Mouse (Mus musculus): Measurements from ENCODE around the gene Trdn. TPM values are rescaled to one million over a fixed set of nuclear protein-coding genes. Genes with fewer than 3 reads are reported as not detected.

Gene Trdn
- polyA plus RNA-seq, 1 experiment from 2014 or later = not detected

DNA sequence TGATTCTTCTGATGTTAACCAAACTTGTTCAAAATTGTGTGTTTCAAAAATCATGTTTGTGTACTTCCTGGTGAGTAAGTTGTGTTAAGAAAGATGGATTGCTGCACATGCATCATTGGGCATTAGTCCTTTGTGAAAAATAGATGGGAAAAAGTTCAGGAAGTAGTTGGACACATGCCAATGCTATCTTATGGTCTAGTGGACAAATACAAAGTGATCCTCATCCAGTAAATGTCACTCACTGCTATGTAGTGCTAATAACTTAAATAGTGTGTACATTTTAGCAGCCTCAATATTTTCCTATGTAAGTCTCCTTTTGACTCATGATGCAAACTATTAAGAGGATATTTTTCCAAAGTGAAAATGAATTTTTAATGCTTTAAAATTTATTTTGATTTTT is 27.6 kb downstream of the Trdn start:
- no peak overlapping the region for H3K9ac ChIP-seq (ENCODE audit: low read length)
- no peak overlapping the region for H3K27ac ChIP-seq (ENCODE audit: low read depth, low read length)
- H3K4me2 ChIP-seq = no peak overlapping the region
- no peak overlapping the region for H3K4me3 ChIP-seq (ENCODE audit: low read depth, low read length)
- DNase-seq (ENCODE audit: low spot score, missing footprints) = no peak
- ATAC-seq (ENCODE audit: low FRiP score) = no peak
- H3K9me3 ChIP-seq (ENCODE audit: control insufficient read depth, low read length) = no peaks in the 10 kb centered on the region
- no peaks in the 10 kb centered on the region for H3K4me1 ChIP-seq (ENCODE audit: control insufficient read depth, insufficient read depth, low read length)
- no peaks in the 10 kb centered on the region for H3K27me3 ChIP-seq (ENCODE audit: control insufficient read depth, insufficient read depth, low read length)
- H3K36me3 ChIP-seq (ENCODE audit: control insufficient read depth, insufficient read depth, low read length) = no peaks in the 10 kb centered on the region

DNA sequence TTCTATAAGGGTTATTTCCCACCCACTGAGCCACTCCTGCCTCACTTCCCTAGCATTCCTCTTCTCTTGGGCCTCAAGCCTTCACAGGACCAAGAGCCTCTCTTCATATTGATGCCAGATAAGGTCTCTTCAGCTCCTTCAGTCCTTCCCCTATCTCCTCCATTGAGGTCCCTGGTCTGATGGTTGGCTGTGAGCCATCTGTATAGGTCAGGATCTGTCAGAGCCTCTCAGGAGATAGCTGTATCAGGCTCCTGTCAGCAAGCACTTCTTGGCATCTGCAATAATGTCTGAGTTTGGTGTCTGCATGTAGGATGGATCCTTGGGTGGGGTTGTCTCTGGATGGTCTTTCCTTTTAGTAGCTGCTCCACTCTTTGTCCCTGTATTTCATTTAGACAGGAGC is 42.7 kb downstream of the Trdn start:
- Histone ChIP-seq H3K9me3 (ENCODE audit: control insufficient read depth, low read length) (no peaks in the 10 kb centered on the region), H3K4me1 (ENCODE audit: control insufficient read depth, insufficient read depth, low read length) (no peaks in the 10 kb centered on the region), H3K27ac (ENCODE audit: low read depth, low read length) (no peak overlapping the region), H3K4me2 (no peak overlapping the region), H3K4me3 (ENCODE audit: low read depth, low read length) (no peak overlapping the region), H3K27me3 (ENCODE audit: control insufficient read depth, insufficient read depth, low read length) (no peaks in the 10 kb centered on the region), H3K9ac (ENCODE audit: low read length) (no peak overlapping the region), H3K36me3 (ENCODE audit: control insufficient read depth, insufficient read depth, low read length) (no peaks in the 10 kb centered on the region)
- ATAC-seq (ENCODE audit: low FRiP score) (no peak), DNase-seq (ENCODE audit: low spot score, missing footprints) (no peak)

DNA sequence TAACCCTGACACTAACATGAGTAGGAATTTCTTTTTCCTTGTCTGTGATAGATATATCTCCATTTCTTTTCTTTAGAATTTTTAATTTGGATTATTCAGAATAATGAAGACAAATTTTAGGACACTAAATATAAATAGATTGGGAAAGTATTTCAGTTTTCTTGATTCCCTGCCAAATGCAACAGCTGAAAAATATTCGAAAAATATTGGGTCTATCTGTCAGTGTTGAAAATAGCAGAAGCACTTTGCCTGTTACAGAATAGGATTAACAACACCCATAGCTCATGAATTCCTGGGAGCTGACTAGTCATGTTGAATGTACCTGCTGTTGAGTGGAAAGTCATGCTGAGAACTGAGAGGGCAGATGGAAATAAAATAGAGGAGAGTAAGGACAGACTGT is 64.6 kb downstream of the Trdn start:
- no peak overlapping the region for H3K4me3 ChIP-seq (ENCODE audit: low read depth, low read length)
- no peaks in the 10 kb centered on the region for H3K9me3 ChIP-seq (ENCODE audit: control insufficient read depth, low read length)
- no peak overlapping the region for H3K4me2 ChIP-seq
- DNase-seq (ENCODE audit: low spot score, missing footprints) (no peak), ATAC-seq (ENCODE audit: low FRiP score) (no peak)
- no peaks in the 10 kb centered on the region for H3K4me1 ChIP-seq (ENCODE audit: control insufficient read depth, insufficient read depth, low read length)
- no peaks in the 10 kb centered on the region for H3K36me3 ChIP-seq (ENCODE audit: control insufficient read depth, insufficient read depth, low read length)
- no peak overlapping the region for H3K27ac ChIP-seq (ENCODE audit: low read depth, low read length)
- 81% methylated on average over 1 of the region's 1 CpGs for WGBS
- H3K27me3 ChIP-seq (ENCODE audit: control insufficient read depth, insufficient read depth, low read length) = no peaks in the 10 kb centered on the region
- H3K9ac ChIP-seq (ENCODE audit: low read length) = no peak overlapping the region

DNA sequence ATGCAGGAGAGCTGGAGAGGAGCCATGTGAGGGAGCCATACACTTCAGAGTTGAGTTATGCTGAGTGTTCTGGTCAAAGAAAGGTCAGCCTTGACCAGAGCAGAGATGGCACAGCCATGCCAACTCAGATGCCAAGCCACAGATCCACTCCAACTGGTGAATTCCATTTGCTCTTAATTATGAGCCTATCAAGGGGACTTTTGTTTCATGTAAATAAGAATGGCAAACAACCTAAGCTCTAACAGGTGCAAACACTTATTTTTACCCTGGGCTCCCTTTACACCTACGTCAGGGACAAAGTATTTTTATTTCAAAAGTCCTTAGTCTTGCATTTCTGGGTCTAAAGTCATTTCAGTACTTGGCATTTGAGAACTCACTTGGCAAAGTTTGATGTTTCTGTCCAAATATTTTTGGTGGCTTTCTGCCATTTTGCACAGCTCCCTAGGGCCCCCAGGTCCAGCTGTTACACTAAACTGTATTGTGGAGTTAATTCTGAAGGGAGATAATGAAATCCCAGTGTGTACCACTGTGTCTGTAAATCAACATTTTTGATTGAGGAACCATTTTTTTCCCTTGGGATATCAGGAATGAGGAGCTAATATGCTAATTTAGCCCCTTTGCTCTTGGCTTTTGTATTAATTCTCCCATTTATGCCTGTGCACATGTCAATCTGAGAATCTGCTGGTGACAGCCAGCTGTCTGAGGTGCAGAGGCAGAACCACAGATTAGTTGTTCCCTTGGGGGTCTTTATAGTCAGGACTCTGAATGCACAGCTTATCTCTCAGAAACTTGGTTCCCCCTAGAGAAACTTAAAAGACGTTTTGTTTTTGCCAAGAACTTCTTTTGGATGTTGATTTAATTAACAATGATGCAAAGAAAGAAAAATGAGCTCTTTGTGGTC is 99.6 kb downstream of the Trdn start:
- DNase-seq (ENCODE audit: low spot score, missing footprints) (no peak), ATAC-seq (ENCODE audit: low FRiP score) (peak; percentile 87)
- Histone ChIP-seq H3K9me3 (ENCODE audit: control insufficient read depth, low read length) (no peaks in the 10 kb centered on the region), H3K27ac (ENCODE audit: low read depth, low read length) (no peak overlapping the region), H3K4me3 (ENCODE audit: low read depth, low read length) (no peak overlapping the region), H3K27me3 (ENCODE audit: control insufficient read depth, insufficient read depth, low read length) (no peaks in the 10 kb centered on the region), H3K4me2 (no peak overlapping the region), H3K4me1 (ENCODE audit: control insufficient read depth, insufficient read depth, low read length) (no peaks in the 10 kb centered on the region; the same call in 1 of the 2 replicates), H3K9ac (ENCODE audit: low read length) (no peak overlapping the region), H3K36me3 (ENCODE audit: control insufficient read depth, insufficient read depth, low read length) (no peaks in the 10 kb centered on the region)
- WGBS = 44% methylated on average over 2 of the region's 2 CpGs

DNA sequence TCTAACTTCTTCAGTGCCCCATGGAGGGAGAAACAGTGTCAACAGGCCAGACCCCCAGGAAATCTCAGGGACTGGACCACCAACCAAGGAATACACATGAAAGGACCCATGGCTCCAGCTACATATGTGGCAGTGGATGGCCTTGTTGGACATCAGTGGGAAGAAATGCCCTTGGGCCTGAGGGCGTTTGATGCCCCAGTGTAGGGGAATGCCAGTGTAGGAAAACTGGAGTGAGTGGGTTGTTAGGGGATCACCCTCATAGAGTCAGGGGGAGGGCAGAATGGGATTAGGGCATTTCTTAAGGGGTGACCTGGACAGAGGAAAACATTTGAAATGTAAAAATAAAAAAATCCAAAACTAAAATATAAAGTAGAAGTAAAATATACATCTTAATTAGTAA is 108.7 kb downstream of the Trdn start:
- Histone ChIP-seq H3K9ac (ENCODE audit: low read length) (no peak overlapping the region), H3K4me2 (no peak overlapping the region), H3K27ac (ENCODE audit: low read depth, low read length) (no peak overlapping the region), H3K27me3 (ENCODE audit: control insufficient read depth, insufficient read depth, low read length) (no peaks in the 10 kb centered on the region), H3K9me3 (ENCODE audit: control insufficient read depth, low read length) (no peaks in the 10 kb centered on the region; the same call in 1 of the 2 replicates), H3K4me1 (ENCODE audit: control insufficient read depth, insufficient read depth, low read length) (no peaks in the 10 kb centered on the region), H3K4me3 (ENCODE audit: low read depth, low read length) (no peak overlapping the region), H3K36me3 (ENCODE audit: control insufficient read depth, insufficient read depth, low read length) (no peaks in the 10 kb centered on the region)
- no peak for ATAC-seq (ENCODE audit: low FRiP score)
- WGBS = 58% methylated on average over 1 of the region's 1 CpGs
- no peak for DNase-seq (ENCODE audit: low spot score, missing footprints)

DNA sequence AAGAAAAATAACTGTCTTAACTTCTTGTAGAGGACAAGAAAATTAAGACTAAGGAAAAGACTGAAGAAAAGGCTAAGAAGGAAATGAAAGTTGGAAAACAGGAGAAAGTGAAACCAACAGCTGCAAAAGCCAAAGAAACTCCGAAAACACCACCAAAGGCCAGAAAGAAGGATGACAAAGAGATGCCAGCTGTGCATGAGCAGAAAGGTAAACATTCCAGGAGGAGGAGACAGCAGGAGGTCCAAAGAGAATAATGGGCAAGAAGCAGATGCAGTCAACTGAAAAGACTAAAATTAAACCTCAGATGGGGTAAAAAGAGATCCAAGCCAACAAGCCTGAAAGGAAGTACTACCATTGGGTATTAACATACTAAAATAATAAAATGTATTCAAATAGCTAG is 115.6 kb downstream of the Trdn start:
- ATAC-seq (ENCODE audit: low FRiP score) (0 out of 2 replicates have a peak, but pooled peaks have one; percentile 30), DNase-seq (ENCODE audit: low spot score, missing footprints) (no peak)
- no peak overlapping the region for H3K27ac ChIP-seq (ENCODE audit: low read depth, low read length)
- H3K4me1 ChIP-seq (ENCODE audit: control insufficient read depth, insufficient read depth, low read length) = no peaks in the 10 kb centered on the region
- H3K4me3 ChIP-seq (ENCODE audit: low read depth, low read length) = no peak overlapping the region
- no peak overlapping the region for H3K4me2 ChIP-seq
- H3K36me3 ChIP-seq (ENCODE audit: control insufficient read depth, insufficient read depth, low read length) = no peaks in the 10 kb centered on the region
- no peak overlapping the region for H3K9ac ChIP-seq (ENCODE audit: low read length)
- H3K27me3 ChIP-seq (ENCODE audit: control insufficient read depth, insufficient read depth, low read length) = no peaks in the 10 kb centered on the region
- 3% methylated on average over 1 of the region's 1 CpGs for WGBS
- H3K9me3 ChIP-seq (ENCODE audit: control insufficient read depth, low read length) = no peaks in the 10 kb centered on the region

DNA sequence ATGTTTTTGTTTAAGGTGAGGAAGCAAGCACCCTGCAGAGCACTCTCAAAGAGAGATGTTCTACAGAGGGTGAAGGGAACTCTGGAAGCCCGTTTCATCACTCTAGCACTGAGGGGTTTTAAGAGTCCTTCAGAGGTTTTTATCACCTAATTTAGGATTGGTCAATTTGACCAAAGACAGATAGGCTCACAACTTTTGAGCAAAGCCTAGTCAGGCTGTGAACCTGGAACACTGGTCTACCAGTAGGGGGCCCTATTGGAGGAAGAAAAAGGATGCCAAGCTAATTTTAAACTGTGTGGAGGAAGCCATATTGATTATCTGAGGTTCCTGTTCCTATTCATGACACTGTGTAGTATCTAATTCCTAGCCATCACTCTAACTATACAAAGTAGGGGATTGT is 117.9 kb downstream of the Trdn start:
- WGBS = 80% methylated on average over 1 of the region's 1 CpGs
- Histone ChIP-seq H3K9ac (ENCODE audit: low read length) (no peak overlapping the region), H3K9me3 (ENCODE audit: control insufficient read depth, low read length) (no peaks in the 10 kb centered on the region), H3K27ac (ENCODE audit: low read depth, low read length) (no peak overlapping the region), H3K27me3 (ENCODE audit: control insufficient read depth, insufficient read depth, low read length) (no peaks in the 10 kb centered on the region), H3K4me3 (ENCODE audit: low read depth, low read length) (no peak overlapping the region), H3K36me3 (ENCODE audit: control insufficient read depth, insufficient read depth, low read length) (no peaks in the 10 kb centered on the region), H3K4me2 (no peak overlapping the region), H3K4me1 (ENCODE audit: control insufficient read depth, insufficient read depth, low read length) (no peaks in the 10 kb centered on the region)
- peak; percentile 80 for DNase-seq (ENCODE audit: low spot score, missing footprints)
- no peak for ATAC-seq (ENCODE audit: low FRiP score)

DNA sequence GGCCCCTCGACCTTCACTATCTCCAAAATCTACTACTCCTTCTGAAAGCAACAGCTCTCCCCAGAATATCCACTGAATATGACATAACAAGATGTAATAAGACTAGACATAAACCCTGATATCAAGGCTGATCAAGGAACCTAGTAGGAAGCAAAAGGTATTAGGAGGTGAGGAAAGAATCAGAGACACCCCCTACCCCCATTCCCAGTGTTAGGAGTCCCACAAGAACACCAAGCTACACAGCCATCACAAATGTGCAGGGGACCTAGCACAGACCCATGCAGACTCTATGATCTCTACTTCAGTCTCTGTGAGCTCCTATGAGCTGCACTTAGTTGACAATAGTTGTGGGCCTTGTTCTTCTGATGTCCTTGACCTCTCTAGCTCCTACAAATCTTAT is 130.1 kb downstream of the Trdn start:
- 80% methylated on average over 1 of the region's 1 CpGs for WGBS
- H3K4me3 ChIP-seq (ENCODE audit: low read depth, low read length) = no peak overlapping the region

DNA sequence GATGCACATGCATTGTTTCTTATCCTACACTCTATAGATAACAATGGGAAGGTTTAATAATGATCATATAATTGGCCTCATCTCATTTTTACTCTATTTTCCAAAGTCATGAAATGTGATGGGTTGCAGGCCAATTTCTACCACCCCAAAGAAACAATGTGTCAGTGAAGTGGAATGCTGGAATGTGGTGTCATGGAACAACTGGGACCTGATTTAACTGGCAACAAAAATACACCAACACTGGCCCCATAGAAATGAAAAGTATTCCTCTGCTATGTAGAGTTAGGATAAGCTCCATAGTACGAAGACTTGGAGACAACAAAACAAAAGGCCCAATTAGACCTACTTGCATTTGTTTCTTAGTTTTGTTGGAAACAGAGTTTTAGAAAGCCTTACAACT is 173.6 kb downstream of the Trdn start:
- no peaks in the 10 kb centered on the region for H3K9me3 ChIP-seq (ENCODE audit: control insufficient read depth, low read length)
- no peak for ATAC-seq (ENCODE audit: low FRiP score)
- no peak overlapping the region for H3K4me2 ChIP-seq
- no peak for DNase-seq (ENCODE audit: low spot score, missing footprints)
- no peak overlapping the region for H3K4me3 ChIP-seq (ENCODE audit: low read depth, low read length)
- no peak overlapping the region for H3K9ac ChIP-seq (ENCODE audit: low read length)
- no peaks in the 10 kb centered on the region for H3K27me3 ChIP-seq (ENCODE audit: control insufficient read depth, insufficient read depth, low read length)
- H3K4me1 ChIP-seq (ENCODE audit: control insufficient read depth, insufficient read depth, low read length) = no peaks in the 10 kb centered on the region
- 54% methylated on average over 1 of the region's 1 CpGs for WGBS
- H3K36me3 ChIP-seq (ENCODE audit: control insufficient read depth, insufficient read depth, low read length) = no peaks in the 10 kb centered on the region
- no peak overlapping the region for H3K27ac ChIP-seq (ENCODE audit: low read depth, low read length)

More for the DNA sequence above, 130.1 kb downstream of the Trdn start:
- ATAC-seq (ENCODE audit: low FRiP score) = no peak
- no peaks in the 10 kb centered on the region for H3K9me3 ChIP-seq (ENCODE audit: control insufficient read depth, low read length)
- no peak overlapping the region for H3K4me2 ChIP-seq
- no peaks in the 10 kb centered on the region for H3K4me1 ChIP-seq (ENCODE audit: control insufficient read depth, insufficient read depth, low read length)
- peak; percentile 65 for DNase-seq (ENCODE audit: low spot score, missing footprints)
- H3K27me3 ChIP-seq (ENCODE audit: control insufficient read depth, insufficient read depth, low read length) = no peaks in the 10 kb centered on the region
- H3K27ac ChIP-seq (ENCODE audit: low read depth, low read length) = no peak overlapping the region
- H3K36me3 ChIP-seq (ENCODE audit: control insufficient read depth, insufficient read depth, low read length) = no peaks in the 10 kb centered on the region
- H3K9ac ChIP-seq (ENCODE audit: low read length) = no peak overlapping the region
